Mouse (Mus musculus) olfactory bulb, adult 2 months (tissue): ENCODE data around the gene Sstr5.

Experiments
- CTCF ChIP-seq: fragments of 200-500 bp; IDR thresholded peaks from 2 replicates; pipeline ENCODE4 v1.5.1; 2012; ENCODE audit warnings: low read depth, mild to moderate bottlenecking, low read length, moderate library complexity; ENCODE audit not compliant: insufficient read depth
- POLR2A ChIP-seq: fragments of 200-500 bp; IDR thresholded peaks from 2 replicates; pipeline ENCODE4 v1.6.1; 2012; ENCODE audit warnings: mild to moderate bottlenecking, low read depth, low read length, moderate library complexity; ENCODE audit not compliant: insufficient read depth

- TF ChIP-seq POLR2A: no peak
- no peak for TF ChIP-seq CTCF
Measured at GRCm38 (mm10) chr17:25518144-25518543, 21.1 kb upstream of the Sstr5 start.
